Mouse (Mus musculus) embryo, embryonic 10 days (tissue): ENCODE results near the gene Garem2.
"Not testable (repeated sequence)": the region's sequence is repeated elsewhere in the genome, so short reads cannot be mapped to it uniquely, and the experiment has no call there.

Experiments used
- DNase-seq: peaks from one replicate; pipeline ENCODE4 v3.0.0-alpha.2; 2015; ENCODE audit warnings: low spot score

Gene Garem2

GRCm38 (mm10) chr5:30104841-30105667 is at the start of gene Garem2:
TSS of gene Garem2 (plus strand) at chr5:30105161.
- peak; percentile 69 for DNase-seq

- DNase-seq, result no peak
These were observed 46.7 kb upstream of the Garem2 start for GRCm38 (mm10) chr5:30058216-30058731.

- DNase-seq, result not testable (repeated sequence)
These were observed 45.4 kb upstream of the Garem2 start for GRCm38 (mm10) chr5:30059607-30060006.

DNA sequence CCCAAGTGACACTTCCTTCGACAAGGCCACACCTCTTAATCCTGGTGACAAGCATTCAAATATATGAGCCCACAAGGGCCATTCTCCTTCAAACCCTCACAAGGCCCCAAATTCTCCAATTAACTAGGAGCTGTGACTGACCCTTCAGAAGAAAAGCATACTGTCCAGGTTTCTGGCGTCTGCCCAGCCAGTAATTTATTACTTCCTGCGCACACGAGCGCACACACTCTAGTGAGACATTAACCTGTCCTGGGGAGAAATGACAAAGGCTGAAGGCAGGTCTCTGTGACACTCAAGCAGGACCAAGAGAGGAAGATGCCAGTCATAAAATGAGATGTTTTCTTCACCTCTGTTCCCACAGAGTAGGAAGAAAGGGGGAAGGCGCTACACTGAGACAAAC is 37.2 kb upstream of the Garem2 start:
- no peak for DNase-seq

DNA sequence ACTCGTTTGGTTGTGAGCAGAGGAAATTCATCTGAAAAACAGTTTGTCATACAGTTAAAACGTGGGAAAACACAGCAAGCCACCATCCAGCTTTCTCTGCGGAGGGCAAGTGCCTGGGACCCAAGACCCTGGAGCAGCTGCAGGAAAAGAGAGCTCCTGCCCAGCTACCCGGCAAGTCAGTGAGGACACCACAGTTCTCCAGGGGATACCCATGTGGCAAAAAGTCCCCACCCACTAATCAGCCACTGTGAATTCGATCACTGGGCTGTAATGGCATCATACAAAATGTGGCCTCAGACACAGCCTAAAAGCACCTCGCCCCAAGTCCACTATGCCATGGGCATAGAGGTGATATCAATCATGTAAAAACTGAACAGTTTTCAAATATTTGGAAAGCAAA is 33.3 kb upstream of the Garem2 start:
- no peak for DNase-seq

GRCm38 (mm10) chr5:30072377-30072776 is 32.6 kb upstream of the Garem2 start:
- no peak for DNase-seq

GRCm38 (mm10) chr5:30072825-30073821 is 31.8 kb upstream of the Garem2 start, which contains the start of gene Tyms:
TSS of gene Tyms (minus strand) at chr5:30073617.
- DNase-seq, result peak; percentile 89

GRCm38 (mm10) chr5:30092701-30093100 is 12.3 kb upstream of the Garem2 start:
- DNase-seq, result no peak

DNA sequence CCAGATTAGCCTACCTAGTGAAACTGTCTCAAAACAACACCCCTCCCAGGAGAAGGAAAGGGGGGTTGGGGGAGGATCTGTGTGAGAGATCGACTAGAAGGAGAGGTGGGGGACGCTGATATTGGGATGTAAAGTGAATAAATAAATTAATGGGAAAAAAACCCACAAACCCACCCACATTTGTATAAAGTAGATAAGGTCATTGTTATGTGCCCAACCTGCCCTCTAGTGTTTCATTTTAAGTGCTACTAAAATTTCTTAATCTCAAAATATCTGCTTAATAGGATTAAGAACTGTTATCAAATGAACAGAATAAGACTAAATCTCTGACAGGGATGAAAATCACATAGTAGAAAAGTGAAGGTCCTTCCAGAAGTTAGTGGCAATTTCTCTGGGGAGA is 10.6 kb upstream of the Garem2 start:
- DNase-seq, result no peak

- no peak for DNase-seq
These were observed 9.2 kb upstream of the Garem2 start for GRCm38 (mm10) chr5:30095731-30096130.

- DNase-seq, result no peak
These were observed 6.7 kb upstream of the Garem2 start for GRCm38 (mm10) chr5:30098260-30098659.

GRCm38 (mm10) chr5:30103340-30103739 is 1.6 kb upstream of the Garem2 start:
- DNase-seq, result no peak

GRCm38 (mm10) chr5:30104339-30104738 is 622 bp upstream of the Garem2 start:
- peak; percentile 92 for DNase-seq

GRCm38 (mm10) chr5:30105668-30106300 is 823 bp downstream of the Garem2 start, which contains the start of gene 3110082J24Rik:
TSS of gene 3110082J24Rik (minus strand) at chr5:30106086.
- peak; percentile 7 for DNase-seq

DNA sequence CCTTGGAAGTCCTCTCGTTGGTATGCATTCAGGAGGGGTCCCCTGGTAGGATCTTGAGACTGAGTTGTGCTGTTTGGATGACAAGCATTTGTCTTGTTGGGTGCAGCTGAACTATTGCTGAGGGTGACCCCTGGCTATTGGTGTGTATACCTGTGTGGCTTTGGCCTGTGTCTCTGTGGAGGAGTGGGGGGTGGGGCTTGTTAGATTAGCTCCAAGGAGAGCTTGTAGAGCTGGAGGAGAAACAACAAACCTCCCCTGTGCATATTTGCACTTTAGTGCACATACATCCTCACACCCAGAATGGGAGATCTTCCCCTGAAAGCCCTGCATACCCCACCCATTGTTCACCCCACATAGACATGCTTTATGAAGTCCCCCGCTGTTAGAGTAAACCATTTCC is 1.8 kb downstream of the Garem2 start:
- no peak for DNase-seq

GRCm38 (mm10) chr5:30107186-30107585 is 2.2 kb downstream of the Garem2 start:
- peak; percentile 69 for DNase-seq

DNA sequence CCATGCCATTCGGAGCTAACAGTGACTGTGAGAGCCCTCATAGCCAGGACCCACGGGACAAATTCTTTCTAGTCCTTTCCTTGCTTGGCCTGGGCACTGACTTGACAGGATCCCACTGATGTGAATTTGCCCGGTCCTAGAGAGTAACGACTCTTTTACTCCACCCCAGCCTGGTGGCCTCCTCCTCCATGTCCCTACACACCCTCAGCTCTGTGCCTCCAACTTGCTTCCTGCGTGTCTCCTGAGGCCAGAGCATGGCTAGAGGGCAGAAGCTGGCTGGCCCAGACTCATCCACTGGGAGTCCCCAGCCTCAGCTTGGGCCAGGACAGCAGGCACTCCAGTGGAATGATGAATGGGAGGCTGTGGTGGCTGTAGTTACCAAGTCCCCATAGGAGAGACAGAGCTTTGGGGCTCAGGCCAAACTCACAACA is 2.7 kb downstream of the Garem2 start:
- peak; percentile 32 for DNase-seq

DNA sequence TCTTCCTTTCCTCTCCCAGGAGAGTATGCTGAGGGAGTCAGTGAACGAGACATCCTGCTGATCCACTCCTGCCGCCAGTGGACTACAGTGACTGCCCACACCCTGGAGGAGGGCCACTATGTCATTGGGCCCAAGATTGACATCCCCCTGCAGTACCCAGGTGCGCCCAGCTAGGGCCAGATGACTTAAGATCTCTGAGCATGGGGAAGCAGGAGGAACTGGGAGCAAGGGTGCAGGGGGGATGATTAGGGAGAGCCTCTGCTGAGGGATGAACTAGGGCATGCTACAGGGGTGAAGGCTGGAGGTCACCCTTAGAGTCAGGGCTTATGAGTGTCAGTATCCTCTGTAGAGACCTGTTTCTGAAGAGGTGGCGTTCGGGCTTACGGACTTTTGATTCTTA is 3.3 kb downstream of the Garem2 start:
- DNase-seq, result no peak

GRCm38 (mm10) chr5:30109899-30110298 is 4.9 kb downstream of the Garem2 start:
- DNase-seq, result no peak

DNA sequence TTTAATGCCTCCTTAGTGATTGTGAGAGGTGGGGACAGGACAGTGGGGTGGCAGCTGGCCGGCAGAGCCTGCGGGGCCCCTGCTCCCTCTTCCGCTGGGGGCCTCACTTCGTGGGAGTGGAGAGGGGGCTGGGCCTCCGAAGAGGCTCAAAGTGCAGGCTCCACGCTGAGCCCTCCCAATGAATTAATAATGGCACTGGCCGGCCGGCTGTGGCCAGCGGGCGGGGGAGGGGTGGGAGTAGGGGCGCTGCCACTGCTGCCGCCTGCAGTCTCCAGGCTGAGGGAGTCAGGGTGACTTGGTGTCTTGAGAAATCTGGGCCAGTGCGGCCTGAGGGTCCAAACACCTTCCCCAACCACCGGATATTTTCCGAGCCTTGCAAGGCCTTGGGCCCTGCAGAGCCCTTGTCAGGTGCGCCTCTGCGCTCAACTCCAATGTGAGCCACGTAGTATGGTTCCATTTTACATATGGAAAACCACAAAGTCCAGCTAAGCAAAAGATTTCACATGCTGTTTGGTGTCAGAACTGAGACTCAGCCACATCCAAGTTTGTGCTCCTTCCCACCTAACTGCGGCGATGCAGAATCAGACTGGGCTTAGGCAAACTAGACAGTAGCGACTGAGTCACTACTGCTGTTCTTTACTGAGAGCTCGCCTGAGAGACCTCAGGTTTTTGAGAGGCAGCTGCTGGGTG is 5.6 kb downstream of the Garem2 start:
- DNase-seq, result peak; percentile 41

DNA sequence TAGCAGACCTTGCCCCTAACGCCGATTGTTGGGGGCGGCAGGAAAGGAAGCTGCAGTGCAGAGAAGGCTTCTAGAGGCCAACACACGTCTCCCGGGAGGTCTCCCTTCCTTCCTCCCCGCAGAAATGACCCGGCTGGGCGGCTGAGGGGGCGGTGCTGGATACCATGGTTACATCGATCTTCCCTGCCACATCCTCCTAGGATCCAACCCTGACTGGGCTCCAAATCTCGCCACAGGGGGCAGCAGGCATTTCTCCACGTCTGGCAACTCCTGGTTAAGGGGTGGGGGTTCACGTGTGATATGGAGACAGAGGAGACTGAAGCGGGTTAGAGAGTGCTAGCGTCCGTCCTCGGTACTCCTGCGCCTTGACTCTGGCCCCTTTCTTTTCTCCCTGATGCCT is 6.2 kb downstream of the Garem2 start:
- DNase-seq, result peak; percentile 86
